Mouse (Mus musculus) neural tube, embryonic 15.5 days (tissue): ENCODE data around the gene Mrtfa. TPM values are rescaled to one million over a fixed set of nuclear protein-coding genes. Genes with fewer than 3 reads are reported as not detected.

Experiments
- ATAC-seq: fragments of 200-750 bp; cut with Nextera tagmentation; 2 replicates; pipeline ENCODE4 v1.8.0; 2017; ENCODE audit warnings: mild to moderate bottlenecking, moderate TSS enrichment, moderate library complexity; ENCODE audit not compliant: low FRiP score
- H3K27ac ChIP-seq: fragments of 300-500 bp; sonication (generic); replicated peaks from 2 replicates; pipeline ENCODE4 v1.5.1; 2015; ENCODE audit warnings: mild to moderate bottlenecking, inconsistent platforms
- H3K27me3 ChIP-seq: fragments of 300-500 bp; sonication (generic); replicated peaks from 2 replicates; pipeline ENCODE4 v1.6.1; 2015; ENCODE audit warnings: inconsistent platforms
- H3K36me3 ChIP-seq: fragments of 300-500 bp; sonication (generic); 2 replicates; pipeline ENCODE4 v1.6.1; 2015; ENCODE audit warnings: inconsistent platforms
- H3K4me1 ChIP-seq: fragments of 300-500 bp; sonication (generic); 2 replicates; pipeline ENCODE4 v1.6.1; 2015; ENCODE audit warnings: inconsistent platforms
- H3K4me2 ChIP-seq: fragments of 300-500 bp; sonication (generic); 2 replicates; pipeline ENCODE4 v1.6.1; 2015; ENCODE audit warnings: inconsistent platforms, mild to moderate bottlenecking, moderate library complexity
- H3K4me3 ChIP-seq: fragments of 300-500 bp; sonication (generic); replicated peaks from 2 replicates; pipeline ENCODE4 v1.5.1; 2015; ENCODE audit warnings: mild to moderate bottlenecking, inconsistent platforms
- H3K9ac ChIP-seq: fragments of 300-500 bp; sonication (generic); replicated peaks from 2 replicates; pipeline ENCODE4 v1.6.1; 2015; ENCODE audit warnings: mild to moderate bottlenecking, inconsistent platforms
- H3K9me3 ChIP-seq: fragments of 300-500 bp; sonication (generic); replicated peaks from 2 replicates; pipeline ENCODE4 v1.6.1; 2016; ENCODE audit warnings: inconsistent platforms
- WGBS: fragments of 180-500 bp; shearing (Covaris S2); methylation state at CpG from one replicate; pipeline ENCODE4 v1.1.7; 2015; ENCODE audit warnings: mixed read lengths; 5-methylcytosine and 5-hydroxymethylcytosine counted together
- polyA plus RNA-seq: library from polyadenylated mRNA; unstranded; fragments of >200 nt; fragmentation: Nextera tagmentation; extraction: Ambion mirVana; gene quantifications from 2 replicates; pipeline ENCODE4 v1.2.1, GENCODE M21; 2015

Gene Mrtfa
- polyA plus RNA-seq, 1 experiment from 2014 or later = 27.9 TPM

- Histone ChIP-seq H3K4me3 (no peak overlapping the region), H3K36me3 (no peaks in the 10 kb centered on the region; the same call in 1 of the 2 replicates), H3K9ac (no peak overlapping the region)
These were observed 148.8 kb downstream of the Mrtfa start for GRCm38 (mm10) chr15:81041767-81042166.

GRCm38 (mm10) chr15:81038419-81038818 is 152.1 kb downstream of the Mrtfa start:
- H3K27me3 ChIP-seq = no peaks in the 10 kb centered on the region
- H3K27ac ChIP-seq = no peak overlapping the region
- 84% methylated on average over 5 of the region's 5 CpGs for WGBS
- H3K4me2 ChIP-seq = no peak overlapping the region
- H3K36me3 ChIP-seq = no peaks in the 10 kb centered on the region; the same call in 1 of the 2 replicates
- no peak for ATAC-seq
- no peak overlapping the region for H3K4me3 ChIP-seq
- H3K9me3 ChIP-seq = no peaks in the 10 kb centered on the region
- H3K4me1 ChIP-seq = peaks cover 25% of the 10 kb centered on the region
- no peak overlapping the region for H3K9ac ChIP-seq

More at GRCm38 (mm10) chr15:81041767-81042166, 148.8 kb downstream of the Mrtfa start:
- Histone ChIP-seq H3K4me2 (no peak overlapping the region), H3K4me1 (peaks cover 4% of the 10 kb centered on the region; the same call in 1 of the 2 replicates), H3K9me3 (no peaks in the 10 kb centered on the region), H3K27me3 (no peaks in the 10 kb centered on the region), H3K27ac (no peak overlapping the region)
- whole genome bisulfite sequencing = 85% methylated on average over 4 of the region's 4 CpGs
- no peak for ATAC-seq

GRCm38 (mm10) chr15:81035417-81036162 is 155.0 kb downstream of the Mrtfa start:
- Histone ChIP-seq H3K4me3 (no peak overlapping the region), H3K36me3 (no peaks in the 10 kb centered on the region), H3K4me2 (no peak overlapping the region), H3K4me1 (peaks cover 34% of the 10 kb centered on the region), H3K9ac (no peak overlapping the region), H3K27ac (0 out of 2 replicates have a peak overlapping the region, but pooled peaks have one; percentile 13), H3K27me3 (no peaks in the 10 kb centered on the region), H3K9me3 (no peaks in the 10 kb centered on the region)
- ATAC-seq = no peak
- 73% methylated on average over 12 of the region's 12 CpGs for WGBS

- ATAC-seq = no peak
- Histone ChIP-seq H3K36me3 (no peaks in the 10 kb centered on the region), H3K4me1 (peaks cover 34% of the 10 kb centered on the region), H3K9ac (no peak overlapping the region), H3K4me2 (no peak overlapping the region), H3K9me3 (no peaks in the 10 kb centered on the region), H3K27ac (no peak overlapping the region), H3K27me3 (no peaks in the 10 kb centered on the region), H3K4me3 (no peak overlapping the region)
- 79% methylated on average over 6 of the region's 6 CpGs for WGBS
These were observed 156.4 kb downstream of the Mrtfa start for GRCm38 (mm10) chr15:81034119-81034518.

- no peak for ATAC-seq
- Histone ChIP-seq H3K4me3 (no peak overlapping the region), H3K9ac (no peak overlapping the region), H3K27me3 (no peaks in the 10 kb centered on the region), H3K27ac (no peak overlapping the region), H3K4me2 (no peak overlapping the region), H3K4me1 (peaks cover 34% of the 10 kb centered on the region), H3K9me3 (no peaks in the 10 kb centered on the region), H3K36me3 (no peaks in the 10 kb centered on the region)
- WGBS = 42% methylated on average over 8 of the region's 9 CpGs
These were observed 157.5 kb downstream of the Mrtfa start for GRCm38 (mm10) chr15:81032941-81033629.

- ATAC-seq = no peak
- H3K36me3 ChIP-seq = no peaks in the 10 kb centered on the region
- H3K4me2 ChIP-seq = no peak overlapping the region
- no peaks in the 10 kb centered on the region for H3K9me3 ChIP-seq
- no peak overlapping the region for H3K9ac ChIP-seq
- no peak overlapping the region for H3K4me3 ChIP-seq
- no peaks in the 10 kb centered on the region for H3K27me3 ChIP-seq
- WGBS = 91% methylated on average over 4 of the region's 4 CpGs
- H3K27ac ChIP-seq = no peak overlapping the region
- H3K4me1 ChIP-seq = peaks cover 47% of the 10 kb centered on the region
These were observed 158.9 kb downstream of the Mrtfa start for GRCm38 (mm10) chr15:81031611-81032010.

- H3K4me2 ChIP-seq = no peak overlapping the region
- H3K9ac ChIP-seq = no peak overlapping the region
- H3K4me3 ChIP-seq = no peak overlapping the region
- WGBS = 72% methylated on average over 10 of the region's 10 CpGs
- H3K9me3 ChIP-seq = no peaks in the 10 kb centered on the region
- H3K4me1 ChIP-seq = peaks cover 50% of the 10 kb centered on the region
- no peak overlapping the region for H3K27ac ChIP-seq
- H3K36me3 ChIP-seq = no peaks in the 10 kb centered on the region
- ATAC-seq = no peak
- no peaks in the 10 kb centered on the region for H3K27me3 ChIP-seq
These were observed 159.6 kb downstream of the Mrtfa start for GRCm38 (mm10) chr15:81030891-81031425.

GRCm38 (mm10) chr15:81027378-81028173 is 163.0 kb downstream of the Mrtfa start:
- peak; percentile 72 for ATAC-seq
- H3K4me1 ChIP-seq = peaks cover 28% of the 10 kb centered on the region
- H3K9ac ChIP-seq = no peak overlapping the region
- 46% methylated on average over 8 of the region's 8 CpGs for WGBS
- no peaks in the 10 kb centered on the region for H3K27me3 ChIP-seq
- no peaks in the 10 kb centered on the region for H3K9me3 ChIP-seq
- H3K27ac ChIP-seq = no peak overlapping the region
- no peak overlapping the region for H3K4me2 ChIP-seq
- no peak overlapping the region for H3K4me3 ChIP-seq
- no peaks in the 10 kb centered on the region for H3K36me3 ChIP-seq

GRCm38 (mm10) chr15:81026901-81027300 is 163.7 kb downstream of the Mrtfa start:
- WGBS = 86% methylated on average over 5 of the region's 5 CpGs

GRCm38 (mm10) chr15:81023842-81024241 is 166.7 kb downstream of the Mrtfa start:
- Histone ChIP-seq H3K9me3 (no peaks in the 10 kb centered on the region), H3K9ac (no peak overlapping the region), H3K36me3 (peaks cover 24% of the 10 kb centered on the region), H3K4me3 (no peak overlapping the region), H3K27me3 (no peaks in the 10 kb centered on the region), H3K4me1 (peaks cover 23% of the 10 kb centered on the region), H3K4me2 (no peak overlapping the region), H3K27ac (no peak overlapping the region; the same call in 1 of the 2 replicates)
- WGBS = 78% methylated on average over 9 of the region's 9 CpGs
- no peak for ATAC-seq

More at GRCm38 (mm10) chr15:81026901-81027300, 163.7 kb downstream of the Mrtfa start:
- Histone ChIP-seq H3K27me3 (no peaks in the 10 kb centered on the region), H3K36me3 (peaks cover 4% of the 10 kb centered on the region; the same call in 1 of the 2 replicates), H3K4me2 (no peak overlapping the region), H3K4me3 (no peak overlapping the region), H3K9ac (no peak overlapping the region), H3K27ac (no peak overlapping the region), H3K4me1 (peaks cover 28% of the 10 kb centered on the region), H3K9me3 (no peaks in the 10 kb centered on the region)
- no peak for ATAC-seq

GRCm38 (mm10) chr15:81022437-81022836 is 168.1 kb downstream of the Mrtfa start:
- Histone ChIP-seq H3K4me3 (no peak overlapping the region), H3K27ac (no peak overlapping the region), H3K27me3 (no peaks in the 10 kb centered on the region), H3K9me3 (no peaks in the 10 kb centered on the region), H3K9ac (no peak overlapping the region), H3K4me1 (peaks cover 17% of the 10 kb centered on the region), H3K4me2 (no peak overlapping the region), H3K36me3 (peaks cover 38% of the 10 kb centered on the region)
- 88% methylated on average over 7 of the region's 7 CpGs for WGBS
- no peak for ATAC-seq
